Mouse (Mus musculus) midbrain, embryonic 14.5 days (tissue): ENCODE data around the gene Cldn14. TPM values are rescaled to one million over a fixed set of nuclear protein-coding genes. Genes with fewer than 3 reads are reported as not detected.

Experiments used
- ATAC-seq: fragments of 200-750 bp; cut with Nextera tagmentation; 2 replicates; pipeline ENCODE4 v1.8.0; 2017; ENCODE audit warnings: moderate number of reproducible peaks, moderate library complexity; ENCODE audit not compliant: low FRiP score, low TSS enrichment
- DNase-seq: peaks from one replicate; pipeline ENCODE4 v3.0.0-alpha.2; 2015
- H3K27ac ChIP-seq: fragments of 300-500 bp; sonication (generic); replicated peaks from 2 replicates; pipeline ENCODE4 v1.5.1; 2014; ENCODE audit warnings: mild to moderate bottlenecking, low read depth, low read length, moderate library complexity
- H3K27me3 ChIP-seq: fragments of 300-500 bp; sonication (generic); 2 replicates; pipeline ENCODE4 v1.6.1; 2014; ENCODE audit warnings: low read length, control low read depth, mixed read lengths; ENCODE audit not compliant: control insufficient read depth, insufficient read depth
- H3K36me3 ChIP-seq: fragments of 300-500 bp; sonication (generic); 2 replicates; pipeline ENCODE4 v1.6.1; 2014; ENCODE audit warnings: low read length, control low read depth; ENCODE audit not compliant: control insufficient read depth, insufficient read depth
- H3K4me1 ChIP-seq: fragments of 300-500 bp; sonication (generic); 2 replicates; pipeline ENCODE4 v1.6.1; 2014; ENCODE audit warnings: mild to moderate bottlenecking, antibody characterized with exemption, low read length, control low read depth; ENCODE audit not compliant: control insufficient read depth, insufficient read depth
- H3K4me2 ChIP-seq: fragments of 300-500 bp; sonication (generic); 2 replicates; pipeline ENCODE4 v1.6.1; 2014; ENCODE audit warnings: mild to moderate bottlenecking, low read length, moderate library complexity
- H3K4me3 ChIP-seq: fragments of 300-500 bp; sonication (generic); replicated peaks from 2 replicates; pipeline ENCODE4 v1.5.1; 2014; ENCODE audit warnings: low read depth, low read length
- H3K9ac ChIP-seq: fragments of 300-500 bp; sonication (generic); replicated peaks from 2 replicates; pipeline ENCODE4 v1.6.1; 2014; ENCODE audit warnings: mild to moderate bottlenecking, low read length, moderate library complexity
- H3K9me3 ChIP-seq: fragments of 300-500 bp; sonication (generic); 2 replicates; pipeline ENCODE4 v1.6.1; 2016; ENCODE audit warnings: low read length, control low read depth, mixed read lengths; ENCODE audit not compliant: control insufficient read depth
- WGBS: fragments of 180-500 bp; shearing (Covaris S2); extraction: QIAGEN DNeasy Blood & Tissue Kit; methylation state at CpG from one replicate; pipeline ENCODE4 v1.1.7; 2014; 5-methylcytosine and 5-hydroxymethylcytosine counted together
- polyA plus RNA-seq: library from polyadenylated mRNA; unstranded; fragments of >200 nt; fragmentation: Nextera tagmentation; extraction: Ambion mirVana; gene quantifications from 2 replicates; pipeline ENCODE4 v1.2.1, GENCODE M21; 2014

Cldn14 gene
- polyA plus RNA-seq, 1 experiment from 2014 or later = not detected

DNA sequence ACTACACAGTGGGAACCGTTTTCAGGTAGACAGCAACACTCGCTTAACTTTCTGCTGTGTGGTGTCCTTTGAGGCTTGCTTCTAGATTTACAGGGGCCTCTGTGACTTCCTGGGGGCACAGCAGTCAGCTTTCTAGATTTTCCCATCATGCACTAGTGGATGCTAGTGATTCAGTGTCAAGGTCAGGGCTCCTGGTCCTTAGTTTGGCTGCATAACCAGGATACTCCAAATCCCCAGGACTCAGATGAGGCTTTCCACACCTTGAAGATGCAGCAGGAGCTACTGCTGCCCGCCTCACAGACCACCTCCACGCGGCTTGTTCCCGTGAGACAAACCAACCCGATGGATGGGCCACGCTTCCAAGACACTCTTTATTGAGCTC, 90.0 kb downstream of the Cldn14 start:
- Histone ChIP-seq H3K9me3 (no peaks in the 10 kb centered on the region), H3K4me3 (no peak overlapping the region), H3K27me3 (no peaks in the 10 kb centered on the region), H3K36me3 (no peaks in the 10 kb centered on the region), H3K9ac (no peak overlapping the region), H3K27ac (no peak overlapping the region), H3K4me1 (no peaks in the 10 kb centered on the region), H3K4me2 (peak overlapping the region; percentile 40)
- DNase-seq = no peak
- ATAC-seq = no peak
- WGBS = 54% methylated on average over 8 of the region's 8 CpGs

DNA sequence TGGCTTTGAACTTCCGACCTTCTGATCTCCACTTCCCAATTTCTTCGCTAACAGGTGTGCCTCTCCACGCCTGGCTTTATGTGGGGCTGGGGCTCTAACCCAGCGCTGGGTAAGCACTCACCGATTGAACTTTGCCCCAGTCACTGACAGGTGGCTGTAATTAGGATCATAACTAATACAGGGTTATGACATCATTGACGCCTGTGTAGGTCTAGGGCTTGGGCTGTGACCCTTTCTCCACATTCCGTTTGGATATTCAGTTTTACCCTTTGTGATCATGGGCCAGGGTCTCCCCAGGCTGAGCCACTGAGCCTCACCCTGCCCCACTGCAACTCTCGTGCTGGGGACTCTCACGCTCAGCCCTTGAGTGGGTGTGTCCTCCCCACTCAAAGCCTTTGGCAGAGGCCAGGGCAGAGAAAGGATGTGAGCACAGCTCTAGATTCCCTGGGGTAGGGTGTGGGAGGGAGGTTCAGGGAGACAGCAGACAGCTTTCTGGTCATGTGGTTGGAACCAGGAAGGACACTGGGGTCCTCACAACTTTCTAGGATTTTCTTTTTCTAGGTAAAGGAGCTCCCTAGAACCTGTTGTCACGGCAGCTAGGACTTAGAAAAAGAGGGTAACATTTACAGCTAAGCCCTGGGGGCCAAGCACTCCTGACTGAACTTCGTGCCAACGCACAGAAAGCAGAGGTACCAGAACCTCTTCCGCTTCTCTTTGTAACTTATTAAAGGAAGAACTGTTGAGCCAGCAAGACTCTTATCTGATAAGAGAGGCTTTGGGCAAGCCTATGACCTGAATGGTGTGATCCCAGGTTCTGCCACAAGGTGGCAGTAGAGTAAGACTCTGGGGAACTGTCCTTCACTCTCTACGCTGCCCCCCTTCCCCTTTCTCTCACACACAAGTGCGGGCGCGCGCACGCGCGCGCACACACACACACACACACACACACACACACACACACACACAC, 90.6 kb downstream of the Cldn14 start:
- no peaks in the 10 kb centered on the region for H3K4me1 ChIP-seq
- no peaks in the 10 kb centered on the region for H3K36me3 ChIP-seq
- DNase-seq = peak; percentile 90
- WGBS = 38% methylated on average over 22 of the region's 22 CpGs
- H3K9ac ChIP-seq = no peak overlapping the region
- ATAC-seq = no peak
- peak overlapping the region; percentile 40 for H3K4me2 ChIP-seq
- no peak overlapping the region for H3K4me3 ChIP-seq
- H3K27me3 ChIP-seq = no peaks in the 10 kb centered on the region
- H3K27ac ChIP-seq = no peak overlapping the region
- no peaks in the 10 kb centered on the region for H3K9me3 ChIP-seq

- no peak overlapping the region for H3K4me3 ChIP-seq
- H3K9ac ChIP-seq = no peak overlapping the region
- no peaks in the 10 kb centered on the region for H3K36me3 ChIP-seq
- no peak overlapping the region for H3K4me2 ChIP-seq
- WGBS = 36% methylated on average over 8 of the region's 10 CpGs
- H3K27ac ChIP-seq = no peak overlapping the region
- DNase-seq (peak; percentile 48), ATAC-seq (no peak)
- no peaks in the 10 kb centered on the region for H3K9me3 ChIP-seq
- H3K4me1 ChIP-seq = no peaks in the 10 kb centered on the region
- H3K27me3 ChIP-seq = no peaks in the 10 kb centered on the region
Measured at GRCm38 (mm10) chr16:93915338-93915849, 93.2 kb downstream of the Cldn14 start.

DNA sequence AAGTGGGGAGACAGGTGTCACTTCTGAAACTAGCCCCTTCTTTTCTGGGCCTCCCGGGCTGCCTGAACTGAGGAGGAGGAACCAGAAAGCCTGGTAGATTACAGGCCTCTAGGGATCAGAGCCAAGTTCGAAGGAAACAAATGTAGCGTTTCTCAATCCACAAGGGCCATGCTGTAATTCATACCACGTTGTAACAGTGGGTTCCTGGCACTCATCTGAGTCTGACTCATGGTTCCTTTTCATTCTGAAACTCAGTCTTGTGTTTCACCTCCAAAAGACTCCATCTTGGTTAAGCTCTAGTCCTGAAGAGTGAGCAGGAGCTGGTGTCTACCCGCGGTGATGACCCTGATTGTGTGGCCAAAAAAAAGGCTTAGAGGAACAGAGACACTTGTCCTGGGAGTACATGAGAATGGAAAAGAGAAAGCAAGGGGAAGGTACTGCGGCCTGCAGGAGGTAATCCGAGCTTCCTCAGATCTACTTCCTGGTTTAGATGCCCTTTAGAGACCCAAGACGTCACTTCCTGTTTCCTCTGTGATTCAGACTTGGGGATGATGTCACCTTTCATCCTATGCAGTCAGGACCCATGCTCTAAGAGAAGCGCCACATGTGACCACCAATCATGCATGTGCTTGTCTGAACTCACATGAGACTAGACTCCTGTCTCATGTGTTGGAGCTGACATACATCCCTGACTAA, 94.6 kb downstream of the Cldn14 start:
- H3K4me2 ChIP-seq = no peak overlapping the region
- H3K27ac ChIP-seq = no peak overlapping the region
- H3K27me3 ChIP-seq = no peaks in the 10 kb centered on the region
- no peak overlapping the region for H3K4me3 ChIP-seq
- no peaks in the 10 kb centered on the region for H3K4me1 ChIP-seq
- no peaks in the 10 kb centered on the region for H3K9me3 ChIP-seq
- ATAC-seq (no peak), DNase-seq (no peak)
- H3K9ac ChIP-seq = no peak overlapping the region
- WGBS = 79% methylated on average over 10 of the region's 10 CpGs
- H3K36me3 ChIP-seq = no peaks in the 10 kb centered on the region

DNA sequence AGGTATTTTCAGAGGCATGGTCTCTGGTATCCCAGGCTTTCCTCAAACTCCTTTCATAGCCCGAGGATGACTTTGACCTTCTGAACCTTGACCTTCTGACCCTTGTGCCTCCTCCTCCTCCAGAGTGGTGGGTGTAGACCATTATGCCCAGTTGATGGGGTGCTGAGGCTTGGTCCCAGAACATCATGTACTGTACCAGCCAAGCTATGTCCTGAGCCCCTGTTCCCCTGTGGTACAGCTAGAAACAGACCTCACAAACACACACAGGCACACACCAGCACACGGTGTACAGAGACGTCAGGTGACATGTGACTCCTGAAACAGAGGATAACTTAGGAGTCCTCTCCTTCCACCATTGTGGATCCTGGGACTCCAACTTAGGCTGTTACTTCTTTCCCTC, 95.8 kb downstream of the Cldn14 start:
- no peak overlapping the region for H3K9ac ChIP-seq
- H3K27ac ChIP-seq = no peak overlapping the region
- no peak overlapping the region for H3K4me3 ChIP-seq
- H3K9me3 ChIP-seq = no peaks in the 10 kb centered on the region
- no peaks in the 10 kb centered on the region for H3K4me1 ChIP-seq
- ATAC-seq (no peak), DNase-seq (no peak)
- WGBS = 71% methylated on average over 3 of the region's 3 CpGs
- H3K4me2 ChIP-seq = no peak overlapping the region
- no peaks in the 10 kb centered on the region for H3K27me3 ChIP-seq
- H3K36me3 ChIP-seq = no peaks in the 10 kb centered on the region

GRCm38 (mm10) chr16:93912158-93912557, 96.5 kb downstream of the Cldn14 start:
- Histone ChIP-seq H3K36me3 (no peaks in the 10 kb centered on the region), H3K27me3 (no peaks in the 10 kb centered on the region), H3K4me2 (no peak overlapping the region), H3K4me1 (no peaks in the 10 kb centered on the region), H3K9me3 (no peaks in the 10 kb centered on the region), H3K4me3 (no peak overlapping the region), H3K27ac (no peak overlapping the region), H3K9ac (no peak overlapping the region)
- ATAC-seq = no peak
- 78% methylated on average over 5 of the region's 5 CpGs for WGBS
- peak; percentile 35 for DNase-seq

- Histone ChIP-seq H3K36me3 (no peaks in the 10 kb centered on the region), H3K9me3 (no peaks in the 10 kb centered on the region), H3K4me3 (no peak overlapping the region), H3K9ac (no peak overlapping the region), H3K27ac (no peak overlapping the region), H3K4me2 (no peak overlapping the region), H3K4me1 (no peaks in the 10 kb centered on the region), H3K27me3 (no peaks in the 10 kb centered on the region)
- ATAC-seq (no peak), DNase-seq (no peak)
- whole genome bisulfite sequencing = 67% methylated on average over 28 of the region's 28 CpGs
Measured at GRCm38 (mm10) chr16:93910735-93911665, 97.6 kb downstream of the Cldn14 start.

- no peak for ATAC-seq
- H3K9ac ChIP-seq = no peak overlapping the region
- WGBS = 95% methylated on average over 3 of the region's 3 CpGs
- DNase-seq = no peak
- H3K36me3 ChIP-seq = no peaks in the 10 kb centered on the region
- no peak overlapping the region for H3K4me3 ChIP-seq
- no peaks in the 10 kb centered on the region for H3K9me3 ChIP-seq
- no peak overlapping the region for H3K4me2 ChIP-seq
- no peaks in the 10 kb centered on the region for H3K4me1 ChIP-seq
- no peaks in the 10 kb centered on the region for H3K27me3 ChIP-seq
- no peak overlapping the region for H3K27ac ChIP-seq
Measured at GRCm38 (mm10) chr16:93909936-93910335, 98.7 kb downstream of the Cldn14 start.
